In the genomic region with DNA sequence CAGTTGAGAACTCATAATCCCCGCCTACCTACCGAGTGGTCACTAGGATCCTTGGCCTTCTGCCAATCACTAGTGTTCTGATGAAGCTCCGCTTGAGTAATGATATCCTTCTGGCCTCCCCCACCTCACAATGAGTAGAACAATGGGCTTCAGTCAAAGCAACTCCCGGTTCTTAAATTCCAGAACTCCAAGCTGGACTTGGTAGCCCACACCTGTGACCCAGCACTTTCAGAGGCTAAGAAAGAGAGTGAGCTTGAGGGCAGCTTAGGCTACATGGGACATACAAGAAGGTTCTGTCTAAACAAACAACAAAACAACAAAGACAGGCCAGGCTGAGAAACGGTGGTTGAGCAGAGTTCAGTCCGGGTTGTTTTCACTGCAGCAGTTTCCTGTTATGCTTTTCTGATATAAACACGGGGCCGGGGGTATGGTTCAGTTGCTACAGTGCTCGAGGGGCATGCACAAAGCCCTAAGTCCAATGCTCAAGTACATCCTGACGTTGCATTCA, we compare ENCODE assay signal across 10 mouse cellular contexts. TPM values are rescaled to one million over a fixed set of nuclear protein-coding genes. Genes with fewer than 3 reads are reported as not detected.
A peak's percentile ranks its signal among the peaks of the same experiment; 100 is the strongest.
DNase-seq lines count a peak whose midpoint lies in the region; ATAC-seq and TF ChIP-seq lines count a peak whose summit lies in the region.
"Had no signal": no experiment of that assay in that cellular context is flagged by ENCODE, and none has a peak within 500 bp of the region (broad histone marks: within the 10 kb centered on the region; RNA-seq: fewer than 3 reads in every experiment).

No protein-coding gene starts in this region.

- H3K4me3 ChIP-seq in gastrocnemius, adult 2 months = no peak overlapping the region; the same call in 1 of the 2 replicates
- H3K4me3 ChIP-seq in heart, embryonic 10.5 days = no peak overlapping the region
- no peak overlapping the region for H3K4me3 ChIP-seq in kidney, postnatal 0 days (replicated peaks; ENCODE audit: low read depth, low read length)
- H3K4me3 ChIP-seq in small intestine, adult 2 months (ENCODE audit: low read depth, low read length) = no peak overlapping the region
- H3K4me3 ChIP-seq: limb, embryonic 13.5 days had no signal

- no peaks in the 10 kb centered on the region for H3K36me3 ChIP-seq in heart, embryonic 10.5 days
- no peaks in the 10 kb centered on the region for H3K36me3 ChIP-seq in kidney, postnatal 0 days (ENCODE audit: insufficient read depth, low read length)
- no peaks in the 10 kb centered on the region for H3K36me3 ChIP-seq in small intestine, adult 2 months (ENCODE audit: control insufficient read depth, insufficient read depth, low read length)
- H3K36me3 ChIP-seq: limb, embryonic 13.5 days had no signal

- no peak for TF ChIP-seq CTCF in gastrocnemius, adult 2 months (IDR thresholded peaks at IDR 0.05)
- no peak for TF ChIP-seq CTCF in kidney, postnatal 0 days (IDR thresholded peaks at IDR 0.05; ENCODE audit: low read depth)
- TF ChIP-seq CTCF in small intestine, adult 2 months (IDR thresholded peaks at IDR 0.05; ENCODE audit: extremely low read depth, insufficient read length, insufficient replicate concordance, low read depth, low read length) = no peak

- no peaks in the 10 kb centered on the region for H3K9me3 ChIP-seq in heart, embryonic 10.5 days
- no peaks in the 10 kb centered on the region for H3K9me3 ChIP-seq in kidney, postnatal 0 days (replicated peaks; ENCODE audit: low read length)
- H3K9me3 ChIP-seq: limb, embryonic 13.5 days had no signal

- H3K27ac ChIP-seq in gastrocnemius, adult 2 months = peak overlapping the region; percentile 95
- H3K27ac ChIP-seq in heart, embryonic 10.5 days = peak overlapping the region; percentile 45
- peak overlapping the region; percentile 91 for H3K27ac ChIP-seq in kidney, postnatal 0 days
- H3K27ac ChIP-seq in small intestine, adult 2 months (ENCODE audit: insufficient read depth, low read depth, low read length) = peak overlapping the region; percentile 90

- TF ChIP-seq POLR2A in small intestine, adult 2 months (IDR thresholded peaks at IDR 0.05; ENCODE audit: low read depth, low read length) = no peak

- no peaks in the 10 kb centered on the region for H3K27me3 ChIP-seq in heart, embryonic 10.5 days (ENCODE audit: insufficient read depth, poor library complexity, severe bottlenecking)
- H3K27me3 ChIP-seq in kidney, postnatal 0 days (ENCODE audit: insufficient read depth, low read length) = no peaks in the 10 kb centered on the region
- no peaks in the 10 kb centered on the region for H3K27me3 ChIP-seq in small intestine, adult 2 months (ENCODE audit: control insufficient read depth, insufficient read depth, low read length)
- H3K27me3 ChIP-seq: limb, embryonic 13.5 days had no signal

- peaks cover 25% of the 10 kb centered on the region; the same call in 1 of the 2 replicates for H3K4me1 ChIP-seq in heart, embryonic 10.5 days
- peaks cover 8% of the 10 kb centered on the region for H3K4me1 ChIP-seq in kidney, postnatal 0 days (replicated peaks; ENCODE audit: insufficient read depth, low read length)
- peaks cover 21% of the 10 kb centered on the region; the same call in 1 of the 2 replicates for H3K4me1 ChIP-seq in small intestine, adult 2 months (ENCODE audit: control insufficient read depth, insufficient read depth, insufficient read length, low read length)

- intact Hi-C loops in gastrocnemius, adult 2 months (cut with DNase I) = no loop called here

- DNase-seq in gastrocnemius, adult 2 months = no peak
- DNase-seq in gastrocnemius, postnatal 25 days = no peak
- DNase-seq in heart, embryonic 10.5 days (ENCODE audit: low spot score) = no peak
- DNase-seq in kidney, postnatal 0 days (ENCODE audit: low spot score) = peak; percentile 80
- DNase-seq in thymus, postnatal 14 days = no peak
- no peak for DNase-seq in right cerebral cortex, adult 2 months (ENCODE audit: low spot score in 2 of 2)
- DNase-seq in left cerebral cortex, adult 18-20 months (ENCODE audit: low spot score in 2 of 2) = no peak
- DNase-seq: cerebellum, postnatal 36 days had no signal

- 54% methylated on average over 10 of the region's 10 CpGs for WGBS in heart, embryonic 10.5 days
- 34% methylated on average over 10 of the region's 10 CpGs for WGBS in kidney, postnatal 0 days
- WGBS in small intestine, adult 2 months = 21% methylated on average over 10 of the region's 10 CpGs

- no peak overlapping the region for H3K9ac ChIP-seq in kidney, postnatal 0 days (ENCODE audit: low read depth, low read length)
- H3K9ac ChIP-seq: limb, embryonic 13.5 days had no signal

- ATAC-seq in kidney, postnatal 0 days (replicated peaks; ENCODE audit: low FRiP score, low read depth) = no peak

- H3K4me2 ChIP-seq in kidney, postnatal 0 days (ENCODE audit: low read length) = no peak overlapping the region
- H3K4me2 ChIP-seq: limb, embryonic 13.5 days had no signal

RNA-seq across cellular contexts. Expression of a gene that starts 7.4 kb away (rescaled TPM):
- total RNA-seq in gastrocnemius, adult 2 months (2021) = 100 to 1,000 TPM in 1 of 2 experiments, 10 to 100 TPM in 1; 80.2 to 106 TPM
- 10 to 100 TPM; 86.5 to 89.0 TPM for total RNA-seq in gastrocnemius, postnatal 25 days (2021)
- 98.3 and 109 TPM in 2 replicates for polyA plus RNA-seq in heart, embryonic 10.5 days (2016; fragmentation: Nextera tagmentation; extraction: Ambion mirVana)
- polyA plus RNA-seq in kidney, postnatal 0 days (2015; fragmentation: Nextera tagmentation; extraction: Ambion mirVana) = 79.8 and 84.5 TPM in 2 replicates
- 13.3 and 18.6 TPM in 2 replicates for polyA plus RNA-seq in small intestine, adult 2 months (2012; rRNA removed)
- total RNA-seq in left cerebral cortex, adult 18-20 months (2021) = 100 to 1,000 TPM; 177 to 179 TPM

RNA-seq across cellular contexts. Expression of a gene that starts 16.9 kb away (rescaled TPM):
- 1 to 10 TPM; 5.5 to 9.4 TPM for total RNA-seq in gastrocnemius, adult 2 months (2021)
- 10 to 100 TPM in 1 of 2 experiments, 1 to 10 TPM in 1; 7.8 to 10.1 TPM for total RNA-seq in gastrocnemius, postnatal 25 days (2021)
- 19.2 and 21.9 TPM in 2 replicates for polyA plus RNA-seq in heart, embryonic 10.5 days (2016; fragmentation: Nextera tagmentation; extraction: Ambion mirVana)
- 21.1 and 25.3 TPM in 2 replicates for polyA plus RNA-seq in kidney, postnatal 0 days (2015; fragmentation: Nextera tagmentation; extraction: Ambion mirVana)
- polyA plus RNA-seq in small intestine, adult 2 months (2012; rRNA removed) = 1.0 and 1.7 TPM in 2 replicates
- total RNA-seq in left cerebral cortex, adult 18-20 months (2021) = 10 to 100 TPM; 10.5 to 12.8 TPM

RNA-seq across cellular contexts. Expression of a gene that starts 43.0 kb away (rescaled TPM):
- 100 to 1,000 TPM in 1 of 2 experiments, 10 to 100 TPM in 1; 99.7 to 107 TPM for total RNA-seq in gastrocnemius, adult 2 months (2021)
- 10 to 100 TPM; 76.4 to 89.1 TPM for total RNA-seq in gastrocnemius, postnatal 25 days (2021)
- 30.5 and 36.7 TPM in 2 replicates for polyA plus RNA-seq in heart, embryonic 10.5 days (2016; fragmentation: Nextera tagmentation; extraction: Ambion mirVana)
- 33.9 and 34.5 TPM in 2 replicates for polyA plus RNA-seq in kidney, postnatal 0 days (2015; fragmentation: Nextera tagmentation; extraction: Ambion mirVana)
- 3.2 and 6.6 TPM in 2 replicates for polyA plus RNA-seq in small intestine, adult 2 months (2012; rRNA removed)
- total RNA-seq in left cerebral cortex, adult 18-20 months (2021) = 100 to 1,000 TPM; 199 to 203 TPM

Comparison
In these comparisons a context has a peak if more than half of its experiments do, and no peak if none do; other contexts are left out.
1. H3K27ac ChIP-seq: peak in every context shown above with its lines; median percentile 95 in gastrocnemius, adult 2 months; 91 in kidney, postnatal 0 days; 90 in small intestine, adult 2 months; 45 in heart, embryonic 10.5 days.